Mouse (Mus musculus): Measurements from ENCODE around the gene Stxbp1.

DNA sequence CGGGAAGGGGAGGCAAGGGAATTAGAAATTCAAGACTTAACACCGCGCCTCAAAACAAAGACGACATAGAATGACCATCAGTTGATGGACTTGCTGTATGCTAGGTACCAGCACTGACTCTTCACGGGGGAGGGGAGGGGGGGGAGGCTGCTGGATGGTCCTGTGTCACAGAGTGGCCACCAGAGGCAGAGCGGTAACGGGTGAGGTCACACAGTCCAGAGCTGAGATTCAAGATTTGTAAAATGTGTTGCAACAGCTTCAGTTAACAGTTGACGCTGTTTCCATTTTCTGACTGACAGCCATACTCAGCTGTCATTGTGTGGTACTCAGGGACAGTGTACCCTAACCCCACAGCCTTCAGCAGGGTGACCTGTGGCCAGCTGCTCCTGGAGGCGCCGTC lies 94.9 kb downstream of the Stxbp1 start:
- no peak for TF ChIP-seq CTCF (IDR thresholded peaks at IDR 0.05; ENCODE audit: extremely low read depth, insufficient read depth, insufficient read length, insufficient replicate concordance)
- no peak for TF ChIP-seq POLR2A (IDR thresholded peaks at IDR 0.05; ENCODE audit: low read depth, low read length)
